Mouse (Mus musculus): ENCODE data around the gene Kif14. TPM values are rescaled to one million over a fixed set of nuclear protein-coding genes. Genes with fewer than 3 reads are reported as not detected.
A peak's percentile ranks its signal among the peaks of the same experiment; 100 is the strongest.

The Kif14 gene
- polyA plus RNA-seq, 1 experiment: 0.50 TPM

DNA sequence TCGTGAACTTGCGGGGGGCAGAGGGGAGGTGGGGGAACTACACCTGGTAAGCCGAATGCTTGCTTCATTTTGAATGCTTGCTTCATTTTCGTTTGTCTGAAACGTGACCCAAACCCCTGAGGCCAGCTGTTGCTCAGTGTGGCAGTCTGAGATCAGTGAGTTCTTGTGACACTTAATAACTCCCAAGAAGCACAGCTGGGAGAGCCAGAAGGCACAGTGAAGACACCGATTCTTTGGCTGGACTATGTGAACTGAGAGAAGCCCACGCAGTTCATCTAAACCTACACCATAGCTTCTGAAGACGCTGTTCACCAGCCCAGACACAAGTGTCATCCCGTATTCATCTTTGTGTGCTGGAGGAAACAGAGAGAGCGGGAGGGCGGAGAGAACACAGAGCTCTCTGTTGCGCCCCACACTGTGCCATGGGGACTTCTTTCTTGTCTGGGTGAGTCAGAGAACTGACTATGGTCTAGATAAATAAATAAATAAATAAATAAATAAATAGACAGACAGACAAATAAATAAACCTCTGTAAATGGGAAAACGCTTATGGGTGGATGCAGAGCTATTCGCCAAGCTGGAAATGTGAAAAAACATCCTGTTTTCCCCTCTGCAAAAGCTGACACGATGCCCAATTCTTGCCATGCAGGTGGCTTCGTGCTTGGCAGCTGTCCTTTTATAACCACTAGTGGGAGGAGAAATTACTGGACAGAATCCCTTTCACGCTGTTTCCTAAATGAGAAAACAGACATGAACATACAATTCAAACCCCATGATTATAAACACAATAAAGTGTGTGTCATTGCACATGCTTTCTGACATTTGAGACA, 10.2 kb upstream of the Kif14 start:
- H3K36me3 ChIP-seq (ENCODE audit: control insufficient read depth, insufficient read depth, low read length): no peaks in the 10 kb centered on the region
- no peaks in the 10 kb centered on the region for H3K4me1 ChIP-seq (ENCODE audit: control insufficient read depth, insufficient read depth, insufficient read length)
- DNase-seq (ENCODE audit: low read depth in 1 of 2, low spot score in 2 of 2): no peak
- H3K27ac ChIP-seq (ENCODE audit: insufficient read depth, low read length): no peak overlapping the region
- no peak overlapping the region for H3K4me3 ChIP-seq (ENCODE audit: extremely low read depth, insufficient read depth, insufficient read length)
- TF ChIP-seq POLR2A (IDR thresholded peaks at IDR 0.05; ENCODE audit: low read depth, low read length) (no peak), CTCF (IDR thresholded peaks at IDR 0.05; ENCODE audit: extremely low read depth, insufficient read depth, insufficient read length, insufficient replicate concordance) (no peak)
- H3K27me3 ChIP-seq (ENCODE audit: control insufficient read depth, insufficient read depth, low read length): no peaks in the 10 kb centered on the region
- 83% methylated on average over 17 of the region's 17 CpGs for WGBS

DNA sequence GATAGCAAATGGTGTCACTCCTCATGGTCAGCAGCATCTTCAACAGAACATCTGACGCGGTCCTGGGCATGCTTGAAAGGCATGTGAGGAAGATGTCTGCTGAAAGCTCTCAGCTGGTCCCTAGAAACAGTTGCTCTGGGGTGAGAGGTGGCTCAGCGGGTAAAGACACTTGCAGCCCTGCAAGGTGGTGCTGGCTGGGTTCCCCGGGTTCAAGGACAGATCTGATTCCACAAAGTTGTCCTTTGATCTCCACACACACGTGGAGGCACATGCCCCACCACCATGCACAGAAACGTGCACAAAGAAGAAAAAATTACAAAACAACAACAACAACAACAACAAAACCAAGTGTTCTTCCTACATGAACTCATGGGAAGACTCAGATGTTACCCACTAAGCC, 9.4 kb upstream of the Kif14 start:
- Histone ChIP-seq H3K27me3 (ENCODE audit: control insufficient read depth, insufficient read depth, low read length) (no peaks in the 10 kb centered on the region), H3K36me3 (ENCODE audit: control insufficient read depth, insufficient read depth, low read length) (no peaks in the 10 kb centered on the region), H3K27ac (ENCODE audit: insufficient read depth, low read length) (no peak overlapping the region), H3K4me3 (ENCODE audit: extremely low read depth, insufficient read depth, insufficient read length) (no peak overlapping the region), H3K4me1 (ENCODE audit: control insufficient read depth, insufficient read depth, insufficient read length) (no peaks in the 10 kb centered on the region)
- WGBS: 80% methylated on average over 6 of the region's 6 CpGs
- no peak for TF ChIP-seq CTCF (IDR thresholded peaks at IDR 0.05; ENCODE audit: extremely low read depth, insufficient read depth, insufficient read length, insufficient replicate concordance)
- TF ChIP-seq POLR2A (IDR thresholded peaks at IDR 0.05; ENCODE audit: low read depth, low read length): no peak
- DNase-seq (ENCODE audit: low read depth in 1 of 2, low spot score in 2 of 2): no peak

DNA sequence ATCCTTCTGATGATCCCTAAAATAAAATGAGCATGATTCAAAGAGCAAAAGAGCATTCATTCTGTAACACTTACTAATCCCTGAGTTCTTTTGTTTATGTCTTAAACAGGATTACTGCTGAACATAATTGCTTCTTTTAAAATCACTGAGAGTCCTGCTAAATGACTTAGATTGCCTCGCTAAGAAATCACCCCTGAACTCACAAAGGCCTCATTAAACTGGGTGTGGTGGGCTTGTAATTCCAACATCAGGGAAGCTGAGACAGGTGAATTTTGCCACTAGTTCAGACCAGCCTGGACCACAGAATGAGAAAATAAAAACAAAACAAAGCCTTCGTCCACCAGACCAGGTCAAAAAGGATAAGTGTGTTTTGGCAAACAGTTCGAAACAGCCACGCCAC, 8.7 kb upstream of the Kif14 start:
- Histone ChIP-seq H3K27ac (ENCODE audit: insufficient read depth, low read length) (no peak overlapping the region), H3K27me3 (ENCODE audit: control insufficient read depth, insufficient read depth, low read length) (no peaks in the 10 kb centered on the region), H3K4me3 (ENCODE audit: extremely low read depth, insufficient read depth, insufficient read length) (no peak overlapping the region), H3K36me3 (ENCODE audit: control insufficient read depth, insufficient read depth, low read length) (no peaks in the 10 kb centered on the region), H3K4me1 (ENCODE audit: control insufficient read depth, insufficient read depth, insufficient read length) (no peaks in the 10 kb centered on the region)
- TF ChIP-seq CTCF (IDR thresholded peaks at IDR 0.05; ENCODE audit: extremely low read depth, insufficient read depth, insufficient read length, insufficient replicate concordance) (no peak), POLR2A (IDR thresholded peaks at IDR 0.05; ENCODE audit: low read depth, low read length) (no peak)
- DNase-seq (ENCODE audit: low read depth in 1 of 2, low spot score in 2 of 2): no peak
- WGBS: 83% methylated on average over 4 of the region's 4 CpGs

- H3K27me3 ChIP-seq (ENCODE audit: control insufficient read depth, insufficient read depth, low read length): no peaks in the 10 kb centered on the region
- no peaks in the 10 kb centered on the region for H3K36me3 ChIP-seq (ENCODE audit: control insufficient read depth, insufficient read depth, low read length)
- TF ChIP-seq POLR2A (IDR thresholded peaks at IDR 0.05; ENCODE audit: low read depth, low read length) (no peak), CTCF (IDR thresholded peaks at IDR 0.05; ENCODE audit: extremely low read depth, insufficient read depth, insufficient read length, insufficient replicate concordance) (peak; percentile 20; the same call in 1 of the 2 replicates)
- H3K27ac ChIP-seq (ENCODE audit: insufficient read depth, low read length): no peak overlapping the region
- peak in 1 of 2 experiments; percentile 43 for DNase-seq (ENCODE audit: low read depth in 1 of 2, low spot score in 2 of 2)
- WGBS: 32% methylated on average over 9 of the region's 9 CpGs
- no peak overlapping the region for H3K4me3 ChIP-seq (ENCODE audit: extremely low read depth, insufficient read depth, insufficient read length)
- no peaks in the 10 kb centered on the region for H3K4me1 ChIP-seq (ENCODE audit: control insufficient read depth, insufficient read depth, insufficient read length)
Measured at GRCm38 (mm10) chr1:136458691-136459245, 7.4 kb upstream of the Kif14 start.

GRCm38 (mm10) chr1:136462443-136462842, 3.7 kb upstream of the Kif14 start:
- Histone ChIP-seq H3K36me3 (ENCODE audit: control insufficient read depth, insufficient read depth, low read length) (no peaks in the 10 kb centered on the region), H3K27me3 (ENCODE audit: control insufficient read depth, insufficient read depth, low read length) (no peaks in the 10 kb centered on the region), H3K4me3 (ENCODE audit: extremely low read depth, insufficient read depth, insufficient read length) (no peak overlapping the region), H3K4me1 (ENCODE audit: control insufficient read depth, insufficient read depth, insufficient read length) (peaks cover 2% of the 10 kb centered on the region; the same call in 1 of the 2 replicates), H3K27ac (ENCODE audit: insufficient read depth, low read length) (no peak overlapping the region)
- no peak for DNase-seq (ENCODE audit: low read depth in 1 of 2, low spot score in 2 of 2)
- 76% methylated on average over 10 of the region's 10 CpGs for WGBS
- TF ChIP-seq POLR2A (IDR thresholded peaks at IDR 0.05; ENCODE audit: low read depth, low read length): no peak

DNA sequence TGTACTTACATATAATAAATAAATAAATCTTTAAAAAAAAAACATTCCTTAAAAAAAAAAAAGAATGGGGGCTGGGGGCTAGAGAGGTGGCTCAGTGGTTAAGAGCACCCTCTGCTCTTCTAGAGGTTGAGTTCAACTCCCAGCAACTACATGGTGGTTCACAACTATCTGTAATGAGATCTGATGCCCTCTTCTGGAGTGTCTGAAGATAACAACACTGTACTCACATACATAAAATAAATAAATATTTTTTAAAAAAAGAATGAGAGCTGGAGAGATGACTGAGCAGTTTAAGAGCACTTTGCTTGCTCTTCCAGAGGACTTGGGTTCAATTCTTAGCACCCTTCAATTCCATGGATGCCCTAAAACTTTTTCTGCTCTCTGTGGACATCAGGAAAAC, 975 bp upstream of the Kif14 start:
- peaks cover 2% of the 10 kb centered on the region; the same call in 1 of the 2 replicates for H3K4me1 ChIP-seq (ENCODE audit: control insufficient read depth, insufficient read depth, insufficient read length)
- no peaks in the 10 kb centered on the region for H3K27me3 ChIP-seq (ENCODE audit: control insufficient read depth, insufficient read depth, low read length)
- no peak for TF ChIP-seq POLR2A (IDR thresholded peaks at IDR 0.05; ENCODE audit: low read depth, low read length)
- TF ChIP-seq CTCF (IDR thresholded peaks at IDR 0.05; ENCODE audit: extremely low read depth, insufficient read depth, insufficient read length, insufficient replicate concordance): no peak

DNA sequence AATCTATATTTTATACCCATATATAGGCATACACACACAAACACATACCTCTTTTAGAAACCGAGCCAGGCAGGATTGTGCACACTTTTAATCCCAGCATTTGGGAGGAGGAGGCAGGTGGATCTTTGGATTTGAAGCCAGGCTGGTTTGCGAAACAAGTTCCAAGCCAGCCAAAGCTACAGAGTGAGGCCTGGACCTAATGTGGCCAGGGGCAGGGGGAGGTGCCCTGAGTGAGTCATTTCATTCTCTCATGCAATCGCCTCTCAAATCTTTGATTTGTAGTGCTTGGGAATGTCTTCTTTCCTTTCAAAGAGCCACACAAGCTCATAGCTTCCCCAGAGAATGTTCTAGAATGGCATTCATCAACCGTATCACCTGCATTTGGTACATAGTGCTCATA, 3.3 kb downstream of the Kif14 start:
- no peaks in the 10 kb centered on the region for H3K36me3 ChIP-seq (ENCODE audit: control insufficient read depth, insufficient read depth, low read length)
- H3K27me3 ChIP-seq (ENCODE audit: control insufficient read depth, insufficient read depth, low read length): no peaks in the 10 kb centered on the region
- 89% methylated on average over 4 of the region's 4 CpGs for WGBS
- H3K4me3 ChIP-seq (ENCODE audit: extremely low read depth, insufficient read depth, insufficient read length): no peak overlapping the region
- TF ChIP-seq POLR2A (IDR thresholded peaks at IDR 0.05; ENCODE audit: low read depth, low read length): no peak
- no peak for TF ChIP-seq CTCF (IDR thresholded peaks at IDR 0.05; ENCODE audit: extremely low read depth, insufficient read depth, insufficient read length, insufficient replicate concordance)
- H3K4me1 ChIP-seq (ENCODE audit: control insufficient read depth, insufficient read depth, insufficient read length): peaks cover 2% of the 10 kb centered on the region; the same call in 1 of the 2 replicates
- H3K27ac ChIP-seq (ENCODE audit: insufficient read depth, low read length): no peak overlapping the region
- DNase-seq (ENCODE audit: low read depth in 1 of 2, low spot score in 2 of 2): no peak

More for the DNA sequence above, 975 bp upstream of the Kif14 start:
- Histone ChIP-seq H3K27ac (ENCODE audit: insufficient read depth, low read length) (no peak overlapping the region), H3K4me3 (ENCODE audit: extremely low read depth, insufficient read depth, insufficient read length) (no peak overlapping the region), H3K36me3 (ENCODE audit: control insufficient read depth, insufficient read depth, low read length) (no peaks in the 10 kb centered on the region)
- DNase-seq (ENCODE audit: low read depth in 1 of 2, low spot score in 2 of 2): no peak

All from spleen, adult 2 months (tissue).